13 mouse cellular contexts compared by ENCODE assay signal in the genomic region with DNA sequence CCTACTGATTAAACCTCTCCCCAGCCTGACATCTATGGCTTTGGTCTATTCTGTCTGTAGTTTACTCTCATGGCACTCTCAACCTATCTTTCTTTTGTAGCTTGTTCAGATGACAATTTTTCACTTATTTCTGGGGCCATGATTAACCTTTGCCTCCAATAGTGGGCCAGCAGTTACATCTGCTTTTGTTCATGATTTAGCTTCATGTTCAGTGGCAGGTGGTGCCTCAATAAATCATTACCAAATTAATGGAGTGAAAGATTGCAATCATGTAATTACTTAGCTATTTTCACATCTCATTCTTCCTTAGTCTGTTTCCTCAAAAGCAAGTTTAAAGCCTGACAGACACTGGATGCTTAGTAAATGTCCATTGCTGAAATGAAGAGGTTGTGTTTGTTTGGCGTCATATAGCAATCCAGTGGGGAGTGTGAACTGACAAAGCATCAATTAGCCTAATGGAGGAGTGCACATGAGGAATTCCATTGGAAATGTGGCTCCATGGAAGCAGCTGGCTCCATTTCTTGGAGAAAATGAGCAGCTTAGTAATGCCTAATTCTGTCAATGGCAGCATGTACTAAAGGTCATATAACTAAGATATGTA.
"Had no signal": no experiment of that assay in that cellular context is flagged by ENCODE, and none has a peak within 500 bp of the region (broad histone marks: within the 10 kb centered on the region; RNA-seq: fewer than 3 reads in every experiment).

No protein-coding gene starts in this region.

- H3K36me3 ChIP-seq: kidney, embryonic 15.5 days; limb, embryonic 15.5 days; liver, embryonic 12.5 days had no signal

- H3K9ac ChIP-seq: kidney, embryonic 15.5 days; limb, embryonic 15.5 days; liver, embryonic 12.5 days; lung, embryonic 14.5 days had no signal

- H3K4me1 ChIP-seq: kidney, embryonic 15.5 days; limb, embryonic 15.5 days; liver, embryonic 12.5 days had no signal

- ATAC-seq: liver, embryonic 12.5 days; midbrain, embryonic 16.5 days had no signal

- H3K4me3 ChIP-seq: kidney, embryonic 15.5 days; left cerebral cortex, adult 2 months; limb, embryonic 15.5 days; liver, embryonic 12.5 days had no signal

- DNase-seq: kidney, postnatal 14 days; lung, embryonic 14.5 days; lung, postnatal 10 days; lung, postnatal 4 days; right cerebral cortex, adult 18-20 months; right cerebral cortex, postnatal 25 days; thymus, postnatal 4 days had no signal

- H3K27ac ChIP-seq: kidney, embryonic 15.5 days; left cerebral cortex, adult 2 months; limb, embryonic 15.5 days; liver, embryonic 12.5 days had no signal

- H3K9me3 ChIP-seq: kidney, embryonic 15.5 days; limb, embryonic 15.5 days; liver, embryonic 12.5 days had no signal

- H3K4me2 ChIP-seq: kidney, embryonic 15.5 days; limb, embryonic 15.5 days; liver, embryonic 12.5 days; lung, embryonic 14.5 days; midbrain, embryonic 11.5 days had no signal

- H3K27me3 ChIP-seq: kidney, embryonic 15.5 days; limb, embryonic 15.5 days; liver, embryonic 12.5 days had no signal
